Comparison of ENCODE assay signal across 15 mouse cellular contexts in the genomic region with DNA sequence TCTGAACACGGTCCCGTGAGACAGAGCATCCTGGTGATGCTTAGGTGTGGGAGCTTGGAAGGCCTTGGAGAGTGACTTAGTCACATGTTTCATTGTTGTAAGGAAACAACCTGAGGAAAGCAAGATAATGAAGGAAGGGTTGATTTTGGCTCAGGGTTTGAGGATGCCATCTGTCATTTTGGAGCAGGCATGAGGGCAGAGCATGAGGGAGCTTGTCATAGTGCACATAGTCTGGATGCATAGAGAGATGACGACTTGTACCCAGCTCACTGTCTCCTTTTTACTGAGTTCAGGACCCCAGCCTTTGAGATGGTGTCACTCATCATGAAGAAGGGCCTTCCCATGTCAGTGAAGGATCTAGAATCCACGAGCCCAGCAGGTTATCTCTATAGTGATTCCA.
"Had no signal": no experiment of that assay in that cellular context is flagged by ENCODE, and none has a peak within 500 bp of the region (broad histone marks: within the 10 kb centered on the region; RNA-seq: fewer than 3 reads in every experiment).

No protein-coding gene starts in this region.

- DNase-seq: kidney, postnatal 14 days; liver, embryonic 13.5 days; liver, postnatal 0 days; lung, postnatal 14 days; retina, postnatal 1 day; right cerebral cortex, postnatal 4 days; spleen, adult 18-20 months; thymus, adult 18-20 months; thymus, postnatal 14 days had no signal

- H3K4me2 ChIP-seq: limb, embryonic 15.5 days; liver, embryonic 13.5 days; lung, embryonic 15.5 days; midbrain, embryonic 12.5 days; neural tube, embryonic 13.5 days had no signal

- H3K4me1 ChIP-seq: liver, embryonic 13.5 days; lung, embryonic 15.5 days had no signal

- H3K36me3 ChIP-seq: limb, embryonic 15.5 days; liver, embryonic 13.5 days; lung, embryonic 15.5 days; midbrain, embryonic 12.5 days; neural tube, embryonic 13.5 days had no signal

- H3K9me3 ChIP-seq: limb, embryonic 15.5 days; liver, embryonic 13.5 days; lung, embryonic 15.5 days; midbrain, embryonic 12.5 days; neural tube, embryonic 13.5 days had no signal

- ATAC-seq: liver, postnatal 0 days; midbrain, embryonic 16.5 days had no signal

- H3K9ac ChIP-seq: limb, embryonic 15.5 days; liver, embryonic 13.5 days; liver, postnatal 0 days; lung, embryonic 15.5 days; midbrain, embryonic 12.5 days; neural tube, embryonic 13.5 days had no signal

- H3K27ac ChIP-seq: left cerebral cortex, adult 2 months; limb, embryonic 15.5 days; liver, embryonic 13.5 days; lung, embryonic 15.5 days; midbrain, embryonic 12.5 days; neural tube, embryonic 13.5 days had no signal

- H3K27me3 ChIP-seq: liver, embryonic 13.5 days; lung, embryonic 15.5 days; midbrain, embryonic 12.5 days; neural tube, embryonic 13.5 days had no signal

- H3K4me3 ChIP-seq: left cerebral cortex, adult 2 months; limb, embryonic 15.5 days; liver, embryonic 13.5 days; lung, embryonic 15.5 days; midbrain, embryonic 12.5 days; neural tube, embryonic 13.5 days had no signal
